Mouse (Mus musculus): Measurements from ENCODE around the gene Pfn3.

Pfn3 gene

GRCm38 (mm10) chr13:55398088-55398487 lies 16.9 kb downstream of the Pfn3 start, which contains the start of gene Slc34a1:
Gene Slc34a1 (plus strand): TSS chr13:55398187.
- DNase-seq (ENCODE audit: low read depth), result no peak

- DNase-seq (ENCODE audit: low read depth), result no peak
Measured at GRCm38 (mm10) chr13:55392933-55393332, 22.1 kb downstream of the Pfn3 start.

GRCm38 (mm10) chr13:55391626-55392029 lies 23.4 kb downstream of the Pfn3 start:
- no peak for DNase-seq (ENCODE audit: low read depth)

- DNase-seq (ENCODE audit: low read depth), result no peak
Measured at GRCm38 (mm10) chr13:55390644-55391043, 24.4 kb downstream of the Pfn3 start.

GRCm38 (mm10) chr13:55381790-55382189 lies 33.2 kb downstream of the Pfn3 start:
- no peak for DNase-seq (ENCODE audit: low read depth)

GRCm38 (mm10) chr13:55378907-55379580 lies 36.0 kb downstream of the Pfn3 start:
- no peak for DNase-seq (ENCODE audit: low read depth)

- DNase-seq (ENCODE audit: low read depth), result no peak
Measured at GRCm38 (mm10) chr13:55375877-55376276, 39.2 kb downstream of the Pfn3 start.

GRCm38 (mm10) chr13:55374206-55374924 lies 40.7 kb downstream of the Pfn3 start:
- no peak for DNase-seq (ENCODE audit: low read depth)

GRCm38 (mm10) chr13:55371740-55372139 lies 43.3 kb downstream of the Pfn3 start:
- DNase-seq (ENCODE audit: low read depth), result no peak

GRCm38 (mm10) chr13:55371007-55371681 lies 43.9 kb downstream of the Pfn3 start:
- DNase-seq (ENCODE audit: low read depth), result no peak

GRCm38 (mm10) chr13:55370234-55370633 lies 44.8 kb downstream of the Pfn3 start:
- no peak for DNase-seq (ENCODE audit: low read depth)

GRCm38 (mm10) chr13:55369531-55370114 lies 45.4 kb downstream of the Pfn3 start, which contains the start of gene Rgs14:
Gene Rgs14 (plus strand): TSS chr13:55369732.
- peak; percentile 56 for DNase-seq (ENCODE audit: low read depth)

GRCm38 (mm10) chr13:55368401-55368800 lies 46.6 kb downstream of the Pfn3 start:
- DNase-seq (ENCODE audit: low read depth), result no peak

All from c-Kit-positive CD71-negative TER-119-negative erythroid progenitor cells, embryonic 14.5 days (primary cell).